Mouse (Mus musculus) kidney, embryonic 16.5 days (tissue): ENCODE data around the gene Arhgap8. TPM values are rescaled to one million over a fixed set of nuclear protein-coding genes. Genes with fewer than 3 reads are reported as not detected.

Experiments
- ATAC-seq: fragments of 200-750 bp; cut with Nextera tagmentation; 2 replicates; pipeline ENCODE4 v1.8.0; 2017; ENCODE audit warnings: moderate TSS enrichment; ENCODE audit not compliant: low FRiP score, low TSS enrichment
- H3K27ac ChIP-seq: fragments of 300-500 bp; sonication (generic); 2 replicates; pipeline ENCODE4 v1.5.1; 2014; ENCODE audit warnings: low read length
- H3K27me3 ChIP-seq: fragments of 300-500 bp; sonication (generic); 2 replicates; pipeline ENCODE4 v1.6.1; 2014; ENCODE audit warnings: low read length, control low read depth, mixed read lengths; ENCODE audit not compliant: insufficient read depth
- H3K36me3 ChIP-seq: fragments of 300-500 bp; sonication (generic); 2 replicates; pipeline ENCODE4 v1.6.1; 2014; ENCODE audit warnings: low read length, control low read depth, mixed read lengths; ENCODE audit not compliant: insufficient read depth
- H3K4me1 ChIP-seq: fragments of 300-500 bp; sonication (generic); 2 replicates; pipeline ENCODE4 v1.6.1; 2014; ENCODE audit warnings: low read length, control low read depth, mixed read lengths; ENCODE audit not compliant: insufficient read depth
- H3K4me2 ChIP-seq: fragments of 300-500 bp; sonication (generic); replicated peaks from 2 replicates; pipeline ENCODE4 v1.6.1; 2014; ENCODE audit warnings: low read depth, low read length
- H3K4me3 ChIP-seq: fragments of 300-500 bp; sonication (generic); 2 replicates; pipeline ENCODE4 v1.5.1; 2014; ENCODE audit warnings: mild to moderate bottlenecking, low read length
- H3K9ac ChIP-seq: fragments of 300-500 bp; sonication (generic); replicated peaks from 2 replicates; pipeline ENCODE4 v1.6.1; 2014; ENCODE audit warnings: low read length
- H3K9me3 ChIP-seq: fragments of 300-500 bp; sonication (generic); 2 replicates; pipeline ENCODE4 v1.6.1; 2016; ENCODE audit warnings: low read length, control low read depth
- WGBS: fragments of 180-500 bp; shearing (Covaris S2); extraction: QIAGEN DNeasy Blood & Tissue Kit; methylation state at CpG from one replicate; pipeline ENCODE4 v1.1.7; 2014; 5-methylcytosine and 5-hydroxymethylcytosine counted together
- polyA plus RNA-seq: library from polyadenylated mRNA; unstranded; fragments of >200 nt; fragmentation: Nextera tagmentation; extraction: Ambion mirVana; gene quantifications from 2 replicates; pipeline ENCODE4 v1.2.1, GENCODE M21; 2015

The Arhgap8 gene
- polyA plus RNA-seq, 1 experiment from 2014 or later: 13.8 TPM

DNA sequence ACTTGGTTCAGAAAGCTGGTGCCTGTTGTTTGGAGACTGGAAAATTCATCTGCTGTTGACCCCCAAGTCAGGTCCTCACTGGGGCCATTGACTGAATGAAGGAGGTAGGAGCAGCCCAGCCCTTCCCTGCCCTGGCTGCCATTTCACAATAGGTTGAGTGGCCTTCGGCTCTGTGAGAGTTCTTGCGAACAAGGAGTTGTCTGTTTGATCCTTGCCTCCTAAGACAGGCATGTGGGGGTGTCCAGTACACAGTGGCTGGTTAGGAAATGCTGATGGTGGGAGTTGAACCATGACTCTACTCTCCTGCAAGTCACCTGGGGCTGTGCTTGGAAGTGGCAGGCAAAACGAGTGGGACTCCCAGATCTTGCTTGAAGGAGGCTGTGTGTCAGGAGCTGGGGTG, 40.1 kb upstream of the Arhgap8 start:
- Histone ChIP-seq H3K36me3 (no peaks in the 10 kb centered on the region), H3K27ac (no peak overlapping the region), H3K9me3 (no peaks in the 10 kb centered on the region), H3K4me1 (peaks cover 37% of the 10 kb centered on the region), H3K4me2 (no peak overlapping the region), H3K4me3 (no peak overlapping the region), H3K27me3 (no peaks in the 10 kb centered on the region), H3K9ac (no peak overlapping the region)
- no peak for ATAC-seq
- 61% methylated on average over 3 of the region's 3 CpGs for WGBS

DNA sequence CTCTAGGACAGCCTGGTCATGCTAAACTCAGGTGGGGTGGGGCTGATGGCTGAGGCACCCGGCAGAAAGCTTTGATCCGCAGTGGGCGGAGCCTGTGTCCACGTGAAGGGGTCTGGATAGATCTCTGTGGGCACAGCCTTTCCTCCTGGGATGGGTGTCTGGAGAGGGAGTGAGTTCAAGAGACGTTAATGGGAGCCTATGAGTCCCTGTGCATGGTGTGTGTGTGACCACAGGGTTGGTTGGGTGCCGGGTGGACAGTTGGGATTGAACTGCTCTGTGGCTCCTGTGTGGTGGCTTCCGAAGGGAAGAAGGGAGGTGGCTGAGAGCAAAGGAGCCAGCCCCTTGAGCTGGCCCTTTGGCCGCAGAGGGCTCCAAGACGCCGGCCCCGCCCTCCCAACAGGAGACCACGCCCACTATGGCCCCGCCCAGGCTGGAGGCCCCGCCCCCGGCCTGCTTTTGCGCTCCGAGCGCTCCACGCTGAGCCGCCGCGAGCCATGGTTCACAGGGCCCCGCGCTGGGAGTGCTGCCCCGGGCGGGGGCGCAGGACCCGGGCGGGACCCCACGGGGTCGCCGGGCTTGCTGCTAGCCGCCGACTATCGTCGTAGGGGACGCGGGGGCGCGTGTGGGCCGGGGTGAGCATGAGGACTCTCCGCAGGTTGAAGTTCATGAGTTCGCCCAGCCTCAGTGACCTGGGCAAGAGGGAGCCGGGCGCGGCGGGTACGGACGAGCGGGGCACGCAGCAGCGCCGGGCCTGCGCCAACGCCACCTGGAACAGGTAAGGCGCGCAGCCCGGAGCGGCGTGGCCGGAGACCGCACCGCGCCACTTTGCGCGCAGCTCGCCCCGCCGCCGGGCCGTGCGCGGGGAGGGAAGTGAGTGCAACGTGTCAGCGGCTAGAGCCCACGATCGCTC, 39.1 kb upstream of the Arhgap8 start:
- WGBS: under 1% methylated on average over 59 of the region's 77 CpGs

DNA sequence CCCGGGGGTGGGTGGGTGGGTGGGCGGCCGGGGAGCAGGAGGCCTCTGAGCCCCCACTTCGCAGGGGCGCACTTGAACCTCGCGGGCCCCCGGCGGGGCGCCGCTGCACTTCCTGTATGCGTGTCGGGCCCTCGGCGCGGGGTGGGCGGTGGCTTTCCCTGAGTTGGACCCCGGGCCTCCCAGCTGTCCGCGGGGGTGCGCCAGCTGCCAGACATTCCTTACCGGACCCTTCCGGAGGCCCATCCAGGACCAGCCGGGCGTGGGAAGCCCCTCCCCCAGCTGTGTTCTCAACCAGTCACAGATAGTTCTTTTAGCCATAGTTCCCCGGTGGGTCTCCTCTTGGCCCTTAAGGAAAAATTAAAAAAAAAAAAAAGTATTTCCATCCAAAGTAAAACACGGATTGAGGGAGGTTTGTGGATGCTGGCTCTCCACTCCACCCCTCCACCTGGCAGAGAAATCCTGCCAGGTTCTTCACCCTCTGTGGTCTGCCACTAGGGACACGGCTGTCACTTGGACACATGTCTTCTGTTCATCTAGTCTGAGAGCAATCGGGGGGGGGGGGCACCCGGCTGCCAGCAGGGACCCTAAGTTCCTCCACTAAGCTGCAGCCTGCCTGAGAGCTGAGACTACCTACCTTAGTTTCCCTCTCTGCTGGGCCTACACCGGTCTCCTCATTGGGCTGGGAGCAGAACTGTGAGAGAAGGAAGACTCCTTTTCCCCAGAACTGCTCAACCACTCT, 38.2 kb upstream of the Arhgap8 start:
- peak; percentile 79 for ATAC-seq

More for the DNA sequence above, 39.1 kb upstream of the Arhgap8 start:
- Histone ChIP-seq H3K27me3 (no peaks in the 10 kb centered on the region), H3K9ac (peak overlapping the region; percentile 81), H3K9me3 (no peaks in the 10 kb centered on the region), H3K4me3 (peak overlapping the region; percentile 79), H3K4me2 (peak overlapping the region; percentile 77), H3K27ac (peak overlapping the region; percentile 90), H3K36me3 (no peaks in the 10 kb centered on the region), H3K4me1 (peaks cover 44% of the 10 kb centered on the region)
- peak; percentile 75 for ATAC-seq

DNA sequence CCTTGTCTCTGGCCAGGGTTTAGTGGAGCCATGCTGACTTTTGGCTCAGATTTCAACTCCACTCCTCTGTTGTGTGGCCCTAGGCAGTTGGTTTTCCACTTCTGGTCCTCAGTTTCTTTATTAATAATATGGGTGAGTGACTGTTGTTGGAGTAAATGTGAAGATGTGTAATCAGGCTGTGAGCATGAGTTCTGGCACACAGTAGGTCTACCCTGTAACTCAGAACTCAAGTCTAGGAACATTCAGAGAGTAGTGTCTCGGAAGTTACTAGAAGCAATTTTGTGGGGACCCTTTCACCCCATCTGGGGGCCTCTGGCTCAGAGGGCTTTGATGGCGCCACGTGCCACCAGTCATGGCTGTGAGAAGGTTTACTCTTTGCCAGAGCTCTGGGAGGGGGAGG, 37.6 kb upstream of the Arhgap8 start:
- ATAC-seq: no peak
- 53% methylated on average over 3 of the region's 3 CpGs for WGBS
- Histone ChIP-seq H3K4me3 (peak overlapping the region; percentile 79), H3K9me3 (no peaks in the 10 kb centered on the region), H3K9ac (peak overlapping the region; percentile 81), H3K27ac (peak overlapping the region; percentile 90), H3K27me3 (no peaks in the 10 kb centered on the region), H3K36me3 (no peaks in the 10 kb centered on the region), H3K4me2 (peak overlapping the region; percentile 77), H3K4me1 (peaks cover 42% of the 10 kb centered on the region)

More for the DNA sequence above, 38.2 kb upstream of the Arhgap8 start:
- WGBS: 2% methylated on average over 31 of the region's 31 CpGs
- Histone ChIP-seq H3K9ac (peak overlapping the region; percentile 81), H3K4me1 (peaks cover 38% of the 10 kb centered on the region), H3K27ac (peak overlapping the region; percentile 90), H3K27me3 (no peaks in the 10 kb centered on the region), H3K4me2 (peak overlapping the region; percentile 77), H3K9me3 (no peaks in the 10 kb centered on the region), H3K4me3 (peak overlapping the region; percentile 79), H3K36me3 (no peaks in the 10 kb centered on the region)

DNA sequence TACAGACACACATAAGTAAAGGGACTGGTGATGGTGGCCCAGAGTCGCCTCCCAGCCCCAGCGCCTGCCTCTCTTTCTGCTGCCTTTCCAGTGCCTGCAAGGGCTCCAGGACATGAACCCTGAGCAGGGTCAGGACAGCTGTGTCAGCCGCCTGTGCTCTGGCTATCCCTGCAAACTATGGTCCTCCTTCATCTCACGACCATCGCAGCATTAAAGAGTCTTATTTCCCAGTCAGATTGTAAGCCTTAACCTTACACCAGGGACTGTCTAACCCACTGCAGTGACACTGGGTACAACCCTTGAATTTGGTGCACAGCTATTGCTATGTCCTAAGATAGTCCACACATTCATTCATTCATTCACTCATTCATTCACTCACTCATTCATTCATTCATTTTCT, 37.0 kb upstream of the Arhgap8 start:
- WGBS: 49% methylated on average over 5 of the region's 5 CpGs
- H3K4me3 ChIP-seq: peak overlapping the region; percentile 79
- H3K4me1 ChIP-seq: peaks cover 49% of the 10 kb centered on the region
- no peaks in the 10 kb centered on the region for H3K27me3 ChIP-seq
- 0 out of 2 replicates have a peak overlapping the region, but pooled peaks have one; percentile 81 for H3K9ac ChIP-seq
- no peak overlapping the region; the same call in 1 of the 2 replicates for H3K27ac ChIP-seq
- no peaks in the 10 kb centered on the region for H3K9me3 ChIP-seq
- H3K4me2 ChIP-seq: peak overlapping the region; percentile 77
- no peak for ATAC-seq
- no peaks in the 10 kb centered on the region for H3K36me3 ChIP-seq

DNA sequence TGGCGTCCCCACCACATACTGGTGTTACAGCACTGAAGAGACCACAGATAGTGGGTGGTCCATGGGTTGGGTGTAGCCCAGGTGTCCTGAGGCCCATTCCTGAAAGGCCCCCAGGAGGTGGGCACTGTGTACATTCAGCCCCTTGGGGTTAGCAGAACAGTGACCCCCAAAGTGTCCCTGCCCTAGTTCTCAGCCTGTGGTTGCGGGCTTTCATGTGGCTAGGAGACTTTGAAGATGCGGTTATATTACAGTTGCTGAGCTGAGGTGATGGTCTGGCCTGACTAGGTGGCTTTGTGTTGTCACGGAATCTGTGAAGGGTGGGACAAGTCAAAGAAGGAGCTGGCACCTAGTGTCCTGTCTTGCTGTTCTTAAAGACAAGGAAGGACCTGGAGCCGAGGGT, 35.3 kb upstream of the Arhgap8 start:
- WGBS: 79% methylated on average over 5 of the region's 5 CpGs
- no peak for ATAC-seq
- H3K4me1 ChIP-seq: peaks cover 58% of the 10 kb centered on the region

DNA sequence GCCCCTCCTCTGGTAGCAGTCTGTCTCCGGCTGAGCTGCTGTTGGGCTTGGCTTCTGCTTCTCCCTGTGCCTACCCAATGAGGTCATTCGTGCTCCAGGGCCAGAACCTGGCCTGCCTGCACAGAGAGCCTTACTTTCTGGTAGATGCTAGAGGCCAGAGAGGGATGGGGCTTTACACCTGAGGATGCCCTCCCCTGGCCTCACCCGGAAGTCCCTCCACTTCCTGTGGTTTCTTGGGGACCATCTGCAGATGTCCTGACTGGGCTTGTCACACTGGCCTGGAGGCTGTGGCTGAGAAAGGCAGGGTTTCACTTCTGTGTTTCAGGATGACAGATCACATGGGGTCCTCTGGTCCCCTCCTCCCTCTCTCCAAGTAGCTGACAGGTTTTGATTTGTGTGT, 34.4 kb upstream of the Arhgap8 start:
- no peak overlapping the region for H3K4me3 ChIP-seq
- H3K27me3 ChIP-seq: no peaks in the 10 kb centered on the region
- H3K4me1 ChIP-seq: peaks cover 54% of the 10 kb centered on the region
- no peak for ATAC-seq
- peaks cover 19% of the 10 kb centered on the region; the same call in 1 of the 2 replicates for H3K36me3 ChIP-seq
- no peaks in the 10 kb centered on the region for H3K9me3 ChIP-seq
- H3K9ac ChIP-seq: no peak overlapping the region
- no peak overlapping the region for H3K4me2 ChIP-seq
- no peak overlapping the region for H3K27ac ChIP-seq
- WGBS: 39% methylated on average over 3 of the region's 3 CpGs

More for the DNA sequence above, 35.3 kb upstream of the Arhgap8 start:
- Histone ChIP-seq H3K9me3 (no peaks in the 10 kb centered on the region), H3K4me2 (no peak overlapping the region), H3K9ac (no peak overlapping the region), H3K36me3 (peaks cover 10% of the 10 kb centered on the region; the same call in 1 of the 2 replicates), H3K27me3 (no peaks in the 10 kb centered on the region), H3K27ac (no peak overlapping the region), H3K4me3 (no peak overlapping the region)

DNA sequence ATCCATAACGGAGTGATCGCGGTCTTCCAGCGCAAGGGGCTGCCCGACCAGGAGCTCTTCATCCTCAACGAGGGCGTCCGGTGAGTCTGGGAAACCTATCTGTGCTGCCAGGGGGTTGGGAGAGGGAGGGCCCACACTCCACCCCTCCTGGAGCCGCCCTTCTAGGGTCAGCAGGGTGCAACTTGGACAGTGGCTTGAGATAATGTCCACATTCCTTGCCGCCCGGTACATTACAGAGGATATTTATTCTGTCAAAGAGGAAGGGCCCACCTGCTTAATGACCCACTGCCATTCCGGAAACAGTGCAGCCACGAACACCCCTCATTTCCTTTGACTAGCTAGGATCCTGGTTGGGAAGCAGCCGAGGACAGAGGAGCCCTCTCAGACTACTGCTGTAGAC, 31.9 kb upstream of the Arhgap8 start:
- H3K9ac ChIP-seq: no peak overlapping the region
- H3K4me3 ChIP-seq: no peak overlapping the region
- peaks cover 39% of the 10 kb centered on the region for H3K4me1 ChIP-seq
- peak; percentile 57 for ATAC-seq
- H3K4me2 ChIP-seq: peak overlapping the region; percentile 7; the same call in 1 of the 2 replicates
- no peaks in the 10 kb centered on the region for H3K9me3 ChIP-seq
- 32% methylated on average over 14 of the region's 14 CpGs for WGBS
- H3K27ac ChIP-seq: peak overlapping the region; percentile 61
- no peaks in the 10 kb centered on the region for H3K27me3 ChIP-seq
- H3K36me3 ChIP-seq: peaks cover 41% of the 10 kb centered on the region

DNA sequence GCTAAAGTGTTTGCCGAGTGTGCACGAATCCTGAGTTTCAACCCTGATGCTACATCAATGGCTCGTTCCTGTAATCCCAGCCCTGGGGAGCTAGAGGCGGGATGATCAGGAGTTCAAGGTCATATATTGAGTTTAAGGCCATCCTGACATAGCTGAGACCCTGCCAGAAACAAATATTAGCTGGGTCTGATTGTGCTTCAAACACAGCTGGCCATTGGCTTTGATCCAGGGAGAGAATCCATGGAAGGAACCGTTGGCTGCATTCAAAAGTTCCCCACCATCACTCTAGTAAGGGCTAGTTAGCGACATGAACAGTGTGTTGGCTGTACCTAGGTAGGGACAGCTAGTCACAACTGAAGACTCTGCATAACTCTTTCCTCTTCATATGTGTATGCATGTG, 30.5 kb upstream of the Arhgap8 start:
- Histone ChIP-seq H3K9me3 (no peaks in the 10 kb centered on the region), H3K4me2 (no peak overlapping the region), H3K4me3 (no peak overlapping the region), H3K27ac (no peak overlapping the region), H3K4me1 (peaks cover 29% of the 10 kb centered on the region), H3K27me3 (no peaks in the 10 kb centered on the region), H3K9ac (no peak overlapping the region), H3K36me3 (peaks cover 54% of the 10 kb centered on the region)
- WGBS: 70% methylated on average over 6 of the region's 6 CpGs
- ATAC-seq: no peak
